Mouse (Mus musculus) thymus, postnatal 36 days (tissue): Measurements from ENCODE around the gene Ndufa11.

Experiments
- DNase-seq, 2 experiments: peaks; one replicate each; pipeline ENCODE4 v3.0.0; 2022; ENCODE audit warnings: mixed read lengths in 2 of 2

Ndufa11 gene

DNA sequence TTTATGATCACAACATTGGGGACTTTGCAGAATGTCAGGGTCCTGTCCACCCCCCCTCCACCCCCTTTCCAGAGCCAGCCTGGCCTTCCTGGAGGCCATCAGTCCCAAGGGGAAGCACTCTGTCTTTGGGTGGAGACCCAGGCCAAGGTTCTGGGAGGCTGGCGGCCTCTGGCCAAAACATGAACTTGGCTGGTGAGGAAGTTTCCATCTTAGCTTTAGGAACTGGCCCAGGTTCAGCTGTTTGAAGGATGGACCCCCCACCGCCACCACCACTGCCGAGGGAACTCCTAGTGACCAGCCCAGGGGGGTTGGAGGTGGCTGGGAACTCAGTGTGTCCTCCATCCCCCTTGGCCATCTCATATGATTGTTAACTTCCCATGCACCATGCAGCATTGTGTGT, 43.5 kb downstream of the Ndufa11 start:
- DNase-seq: peak in 1 of 2 experiments; percentile 33

DNA sequence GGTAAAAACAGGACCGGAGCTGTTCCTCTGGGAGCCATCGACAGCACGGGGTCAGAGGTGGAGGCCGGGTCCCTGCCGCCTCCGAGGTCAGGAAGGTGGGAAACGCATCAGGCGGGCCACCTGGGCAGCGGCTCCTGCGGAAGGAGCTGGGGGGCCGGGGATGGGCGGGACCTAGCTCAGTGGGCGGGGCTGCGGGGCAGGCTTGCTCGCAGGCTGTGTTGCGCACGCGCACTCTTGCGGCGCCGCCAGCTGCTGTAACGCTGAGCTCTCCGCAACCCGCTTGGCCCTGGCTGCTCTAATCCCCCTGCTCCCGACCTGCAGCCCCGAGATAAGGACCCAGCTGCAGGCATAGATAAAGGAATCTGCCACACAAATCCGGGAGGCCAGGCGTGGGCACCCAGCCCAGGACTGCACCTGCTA, 44.4 kb downstream of the Ndufa11 start:
- peak; percentile 94 to 95 for DNase-seq

DNA sequence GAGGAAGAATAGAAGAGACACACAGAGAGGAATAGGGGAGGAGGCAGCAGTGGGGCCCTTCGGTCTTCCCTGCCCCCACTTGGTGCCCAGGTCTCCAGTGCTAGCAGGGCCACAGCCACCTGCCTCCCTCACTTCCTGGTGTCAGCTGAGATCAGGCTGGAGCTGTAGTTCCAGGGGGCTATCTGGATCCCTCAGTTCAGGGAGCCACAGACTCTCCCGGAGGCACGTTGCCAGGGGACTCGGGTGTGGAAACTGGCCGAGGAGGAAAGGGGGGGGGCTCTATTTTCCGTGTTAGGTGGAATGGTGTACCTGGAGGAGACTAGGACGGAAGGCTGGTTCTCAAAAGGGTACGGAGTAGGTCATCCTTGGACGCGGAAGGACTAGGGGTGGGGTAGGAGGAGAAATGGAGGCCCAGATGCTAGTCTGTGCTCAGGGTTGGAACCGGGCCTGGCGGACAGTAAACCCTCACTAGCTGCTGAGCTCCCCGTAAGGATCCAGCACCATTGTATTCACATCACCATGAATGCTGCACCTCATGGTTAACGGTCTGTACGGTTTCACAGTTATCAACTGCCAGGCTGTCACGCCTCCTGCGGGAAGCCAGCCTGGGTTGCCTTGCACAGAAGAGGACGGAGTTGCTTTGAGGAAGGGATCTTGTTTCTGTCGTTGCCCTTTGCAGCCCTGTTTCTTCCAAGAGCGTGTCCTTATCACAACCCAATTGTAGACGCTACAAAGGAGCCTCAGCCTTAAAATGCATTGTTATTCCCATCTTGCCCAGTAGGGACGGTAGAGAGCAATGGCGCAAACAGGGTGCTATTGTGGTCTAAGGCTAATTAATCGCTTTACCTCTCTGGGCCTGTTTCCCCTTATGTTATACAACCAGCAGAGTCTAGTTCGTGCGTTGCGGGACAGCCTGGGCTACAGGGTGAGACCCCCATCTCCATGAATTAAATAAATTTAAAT, 45.5 kb downstream of the Ndufa11 start:
- peak; percentile 53 to 55 for DNase-seq

DNA sequence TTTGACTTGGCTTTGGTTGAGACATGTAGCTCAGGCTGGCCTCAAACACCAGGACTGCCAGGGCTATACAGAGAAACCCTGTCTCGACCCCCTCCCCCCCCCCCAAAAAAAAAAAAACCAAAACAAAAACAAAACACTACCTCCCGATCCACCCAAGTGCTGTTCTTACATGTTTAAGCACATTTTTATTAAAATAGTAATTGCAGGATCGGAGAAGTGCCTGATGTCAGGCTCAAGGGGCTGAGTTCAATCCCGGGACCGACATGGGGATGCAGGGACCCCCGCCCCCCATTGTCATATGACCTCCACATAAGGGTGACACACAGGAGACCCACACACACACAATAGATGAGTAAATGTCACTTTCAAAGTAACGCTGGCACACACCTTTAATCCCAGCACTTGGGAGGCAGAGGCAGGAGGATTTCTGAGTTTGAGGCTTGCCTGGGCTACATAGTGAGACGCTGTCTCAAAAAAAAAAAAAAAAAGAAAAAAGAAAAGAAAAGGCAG, 46.2 kb downstream of the Ndufa11 start:
- DNase-seq: no peak

DNA sequence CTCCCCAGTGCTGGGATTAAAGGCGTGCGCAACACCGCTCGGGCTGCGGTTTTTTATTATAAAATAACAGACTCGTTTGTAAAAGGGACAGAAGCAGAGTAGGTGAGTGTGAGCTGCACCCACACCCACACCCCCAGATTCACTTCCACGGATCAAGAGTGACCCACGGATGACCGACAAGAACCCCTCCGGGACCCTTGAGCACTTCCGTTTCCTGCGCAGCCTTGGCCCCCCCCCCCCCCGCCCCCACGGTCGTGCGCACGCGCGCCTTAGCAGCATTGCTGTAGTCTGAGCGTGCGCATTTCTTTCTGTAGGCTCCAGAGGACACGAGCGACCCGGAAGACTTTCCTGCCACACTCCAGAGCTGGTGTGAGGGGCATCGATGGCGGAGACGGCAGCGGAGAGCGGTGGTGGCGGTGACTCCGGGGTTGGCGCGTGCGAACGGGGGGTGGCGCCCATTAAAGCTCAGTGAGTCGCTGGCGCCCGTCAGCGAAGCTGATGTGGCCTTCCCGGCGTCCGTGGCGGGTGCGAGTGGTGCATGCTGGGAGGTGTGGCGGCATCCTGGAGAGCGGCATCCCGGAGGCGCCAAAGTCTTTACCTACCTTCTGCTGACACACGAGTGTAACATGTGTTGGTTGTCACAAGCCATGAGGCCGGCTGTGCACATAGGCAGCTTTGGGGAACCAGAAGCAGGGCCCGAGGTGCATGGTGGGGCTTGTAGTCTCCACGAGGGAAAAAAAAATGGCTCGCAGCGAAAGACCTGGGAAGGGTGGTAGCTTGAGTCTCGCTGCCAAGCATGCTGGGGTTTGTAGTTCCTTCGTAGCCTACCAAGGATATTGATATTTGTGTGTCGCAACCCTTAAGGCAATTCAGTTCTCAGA, 47.1 kb downstream of the Ndufa11 start, which contains the start of gene Dus3l:
Gene Dus3l (plus strand): TSS at position 284 of the 881 bp plus-strand sequence.
- DNase-seq: peak; percentile 89 to 90

DNA sequence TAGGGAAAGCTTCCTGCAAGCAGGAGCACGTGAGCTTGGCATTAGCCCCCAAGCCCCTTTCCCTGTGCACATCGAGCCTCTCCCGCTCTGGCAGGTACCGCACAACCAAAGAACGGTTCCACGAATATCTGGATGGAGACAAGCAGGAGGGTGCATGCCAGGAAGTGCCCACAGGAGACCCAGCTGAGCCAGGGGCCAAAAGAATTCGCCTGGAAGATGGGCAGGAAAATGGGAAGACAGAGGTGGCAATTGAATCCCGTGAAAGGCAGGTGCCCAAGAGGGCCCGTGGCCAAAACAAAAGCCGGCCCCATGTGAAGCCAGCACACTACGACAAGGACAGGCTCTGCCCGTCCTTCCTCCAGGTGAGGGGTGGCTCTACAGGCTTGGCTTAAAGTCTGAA, 47.9 kb downstream of the Ndufa11 start:
- no peak for DNase-seq

DNA sequence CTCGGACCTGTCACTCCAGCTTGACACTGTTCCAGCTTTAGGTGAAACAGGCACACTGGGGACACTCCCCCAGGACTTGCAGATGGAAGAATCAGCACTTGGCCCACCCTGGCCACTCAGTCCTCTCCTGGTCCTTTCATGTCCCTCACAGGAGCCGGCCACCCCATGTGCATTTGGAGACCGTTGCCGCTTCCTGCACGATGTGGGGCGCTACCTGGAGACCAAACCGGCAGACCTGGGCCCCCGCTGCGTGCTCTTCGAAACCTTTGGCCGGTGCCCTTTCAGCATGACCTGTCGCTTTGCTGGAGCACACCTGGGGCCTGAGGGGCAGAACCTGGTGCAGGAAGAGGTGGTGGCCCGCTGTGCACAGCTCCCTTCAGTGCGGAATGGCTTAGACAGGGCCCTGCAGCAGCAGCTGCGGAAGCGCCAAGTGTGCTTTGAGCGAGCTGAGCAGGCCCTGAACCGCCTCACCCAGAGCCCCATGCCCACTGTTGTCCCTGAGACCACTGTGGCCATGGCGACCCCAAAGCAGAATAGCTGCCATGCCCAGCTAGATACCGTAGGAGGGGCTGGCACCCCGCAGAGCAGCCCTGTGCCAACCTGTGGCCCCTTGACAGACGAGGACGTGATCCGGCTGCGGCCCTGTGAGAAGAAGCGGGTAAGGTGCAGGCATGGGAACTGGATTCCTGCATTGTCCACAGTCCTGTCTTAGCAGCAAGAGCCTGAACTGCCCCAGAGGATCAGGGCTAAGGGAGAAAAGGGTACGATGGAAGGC, 49.3 kb downstream of the Ndufa11 start:
- peak in 1 of 2 experiments; percentile 26 for DNase-seq

DNA sequence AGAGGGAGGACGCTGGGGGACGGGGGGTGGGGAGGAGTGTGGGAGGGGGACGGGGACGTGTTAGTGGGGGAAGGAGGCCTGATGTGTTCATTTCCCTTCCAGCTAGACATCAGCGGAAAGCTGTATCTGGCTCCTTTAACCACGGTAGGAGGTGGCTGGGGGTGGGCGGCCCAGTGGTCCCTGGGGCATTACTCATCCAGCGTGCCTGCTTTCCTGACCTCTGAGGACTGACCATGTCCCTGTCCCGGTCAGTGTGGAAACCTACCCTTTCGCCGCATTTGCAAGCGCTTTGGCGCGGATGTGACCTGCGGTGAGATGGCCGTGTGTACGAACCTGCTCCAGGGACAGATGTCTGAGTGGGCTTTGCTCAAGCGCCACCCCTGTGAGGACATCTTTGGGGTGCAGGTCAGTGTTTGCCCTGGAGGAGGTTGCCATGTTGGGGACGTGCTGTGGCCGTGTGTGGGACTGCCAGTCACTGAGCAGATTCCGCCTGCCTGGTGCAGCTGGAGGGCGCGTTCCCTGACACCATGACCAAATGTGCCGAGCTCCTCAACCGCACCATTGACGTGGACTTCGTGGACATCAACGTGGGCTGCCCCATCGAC, 50.1 kb downstream of the Ndufa11 start:
- no peak for DNase-seq

DNA sequence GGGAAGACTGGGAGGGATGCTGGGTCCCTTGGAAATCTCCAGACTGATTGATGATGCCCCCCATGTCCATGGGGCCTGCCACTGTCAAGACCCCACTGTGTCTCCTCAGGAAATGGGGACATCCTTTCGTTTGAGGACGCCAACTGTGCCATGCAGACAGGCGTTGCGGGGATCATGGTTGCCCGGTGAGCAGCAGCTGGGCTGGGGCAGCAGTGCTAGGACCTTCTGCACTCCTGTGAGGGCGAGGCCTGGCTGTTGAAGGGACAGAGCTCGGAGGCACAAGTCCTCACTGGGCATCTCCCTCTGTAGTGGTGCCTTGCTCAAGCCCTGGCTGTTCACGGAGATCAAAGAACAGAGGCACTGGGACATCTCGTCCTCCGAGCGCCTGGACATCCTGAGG, 51.4 kb downstream of the Ndufa11 start:
- no peak for DNase-seq

DNA sequence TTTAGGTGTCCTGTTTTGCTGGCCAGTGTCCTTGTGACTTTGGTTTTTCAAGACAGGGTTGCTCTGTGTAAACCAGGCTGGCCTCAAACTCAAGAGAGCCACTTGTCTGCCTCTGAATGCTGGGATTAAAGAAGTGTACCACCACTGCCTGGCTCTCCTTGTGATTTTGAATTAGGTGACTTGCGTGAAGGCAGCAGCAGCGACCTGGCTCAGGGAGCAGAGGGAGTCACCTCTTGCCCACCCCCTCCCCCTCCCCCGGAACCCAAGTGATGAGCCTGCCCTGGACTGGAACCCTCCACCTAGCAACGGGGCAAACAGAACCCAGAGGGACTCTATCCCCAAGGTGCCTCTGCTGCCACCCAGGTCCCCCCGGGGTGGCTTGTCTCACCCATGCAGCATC, 52.4 kb downstream of the Ndufa11 start, which contains the start of gene Prr22:
Gene Prr22 (plus strand): TSS at position 301 of the 400 bp plus-strand sequence.
- DNase-seq: no peak
